Mouse (Mus musculus): ENCODE measurements around the gene Ikzf2.

GRCm38 (mm10) chr1:69585546-69585945, 101.5 kb downstream of the Ikzf2 start:
- TF ChIP-seq MYOG (IDR thresholded peaks at IDR 0.05; ENCODE audit: control insufficient read depth, extremely low read depth, insufficient read length) (no peak), CEBPB (IDR thresholded peaks at IDR 0.05; ENCODE audit: low read depth) (no peak), CTCF (IDR thresholded peaks at IDR 0.05; ENCODE audit: control insufficient read depth, insufficient read depth, insufficient read length) (no peak), MYOD1 (IDR thresholded peaks at IDR 0.05; ENCODE audit: control insufficient read depth, insufficient read length, low read depth) (no peak)

Measured in C2C12 (cell line).